Mouse (Mus musculus) limb, embryonic 14.5 days (tissue): Measurements from ENCODE around the gene Zfp839. TPM values are rescaled to one million over a fixed set of nuclear protein-coding genes. Genes with fewer than 3 reads are reported as not detected.

Experiments
- ATAC-seq: fragments of 200-750 bp; cut with Nextera tagmentation; 2 replicates; pipeline ENCODE4 v1.8.0; 2017; ENCODE audit warnings: low read depth, moderate number of reproducible peaks, moderate TSS enrichment; ENCODE audit not compliant: low FRiP score
- DNase-seq: peaks from one replicate; pipeline ENCODE4 v3.0.0-alpha.2; 2015; ENCODE audit warnings: low spot score
- H3K27ac ChIP-seq: fragments of 300-500 bp; sonication (generic); replicated peaks from 2 replicates; pipeline ENCODE4 v1.5.1; 2014; ENCODE audit warnings: low read depth, mild to moderate bottlenecking, low read length, moderate library complexity, mixed read lengths
- H3K27me3 ChIP-seq: fragments of 300-500 bp; sonication (generic); 2 replicates; pipeline ENCODE4 v1.6.1; 2014; ENCODE audit warnings: low read length, mixed read lengths; ENCODE audit not compliant: control insufficient read depth, insufficient read depth
- H3K36me3 ChIP-seq: fragments of 300-500 bp; sonication (generic); 2 replicates; pipeline ENCODE4 v1.6.1; 2014; ENCODE audit warnings: mild to moderate bottlenecking, low read length, moderate library complexity, mixed read lengths; ENCODE audit not compliant: control insufficient read depth, insufficient read depth
- H3K4me1 ChIP-seq: fragments of 300-500 bp; sonication (generic); 2 replicates; pipeline ENCODE4 v1.6.1; 2014; ENCODE audit warnings: antibody characterized with exemption, low read length, mixed read lengths; ENCODE audit not compliant: control insufficient read depth, insufficient read depth
- H3K4me2 ChIP-seq: fragments of 300-500 bp; sonication (generic); replicated peaks from 2 replicates; pipeline ENCODE4 v1.6.1; 2014; ENCODE audit warnings: low read depth, mild to moderate bottlenecking, low read length, moderate library complexity; ENCODE audit not compliant: severe bottlenecking
- H3K4me3 ChIP-seq: fragments of 300-500 bp; sonication (generic); replicated peaks from 2 replicates; pipeline ENCODE4 v1.5.1; 2014; ENCODE audit warnings: low read length
- H3K9ac ChIP-seq: fragments of 300-500 bp; sonication (generic); 2 replicates; pipeline ENCODE4 v1.6.1; 2014; ENCODE audit warnings: mild to moderate bottlenecking, low read depth, low read length, moderate library complexity; ENCODE audit not compliant: severe bottlenecking
- H3K9me3 ChIP-seq: fragments of 300-500 bp; sonication (generic); 2 replicates; pipeline ENCODE4 v1.6.1; 2016; ENCODE audit warnings: low read length; ENCODE audit not compliant: control insufficient read depth
- POLR2A ChIP-seq: fragments of 200-500 bp; IDR thresholded peaks from 2 replicates; pipeline ENCODE4 v1.8.0; 2012; ENCODE audit warnings: inconsistent platforms, mild to moderate bottlenecking, moderate library complexity, borderline replicate concordance; ENCODE audit not compliant: insufficient read depth, insufficient read length; ENCODE audit errors: extremely low read depth
- WGBS: fragments of 180-500 bp; shearing (Covaris S2); extraction: QIAGEN DNeasy Blood & Tissue Kit; methylation state at CpG from one replicate; pipeline ENCODE4 v1.1.7; 2014; 5-methylcytosine and 5-hydroxymethylcytosine counted together
- polyA plus RNA-seq, 2 experiments: library from polyadenylated mRNA; depleted of rRNA in 1 of 2; stranded (reverse) in 1 of 2; unstranded in 1 of 2; fragments of >200 nt; fragmentation: Nextera tagmentation in 1 of 2; extraction: Ambion mirVana in 1 of 2; gene quantifications; 2 replicates each; pipeline versions ENCODE4 v1.2.1 to v1.2.3; 2012 to 2014

Gene Zfp839
- polyA plus RNA-seq, 2 experiments = 3.9 to 10.0 TPM

GRCm38 (mm10) chr12:110864008-110864407 lies 14.0 kb downstream of the Zfp839 start:
- ATAC-seq = no peak
- Histone ChIP-seq H3K4me1 (no peaks in the 10 kb centered on the region), H3K27ac (no peak overlapping the region), H3K4me3 (no peak overlapping the region), H3K36me3 (peaks cover 80% of the 10 kb centered on the region), H3K4me2 (no peak overlapping the region), H3K27me3 (no peaks in the 10 kb centered on the region), H3K9ac (no peak overlapping the region), H3K9me3 (no peaks in the 10 kb centered on the region)
- no peak for TF ChIP-seq POLR2A
- DNase-seq = no peak
- 89% methylated on average over 6 of the region's 6 CpGs for WGBS

GRCm38 (mm10) chr12:110865571-110865970 lies 15.5 kb downstream of the Zfp839 start:
- H3K27ac ChIP-seq = no peak overlapping the region
- DNase-seq (no peak), ATAC-seq (no peak)
- no peak for TF ChIP-seq POLR2A
- peaks cover 87% of the 10 kb centered on the region for H3K36me3 ChIP-seq
- H3K4me1 ChIP-seq = no peaks in the 10 kb centered on the region
- H3K27me3 ChIP-seq = no peaks in the 10 kb centered on the region
- no peak overlapping the region for H3K9ac ChIP-seq
- 86% methylated on average over 5 of the region's 6 CpGs for WGBS
- no peak overlapping the region for H3K4me3 ChIP-seq
- H3K9me3 ChIP-seq = no peaks in the 10 kb centered on the region
- no peak overlapping the region for H3K4me2 ChIP-seq

- ATAC-seq = no peak
These were observed 15.9 kb downstream of the Zfp839 start for GRCm38 (mm10) chr12:110865989-110866388.

GRCm38 (mm10) chr12:110870107-110870506 lies 20.1 kb downstream of the Zfp839 start:
- peaks cover 90% of the 10 kb centered on the region for H3K36me3 ChIP-seq
- H3K9ac ChIP-seq = no peak overlapping the region
- H3K9me3 ChIP-seq = no peaks in the 10 kb centered on the region
- no peaks in the 10 kb centered on the region for H3K27me3 ChIP-seq
- no peak for DNase-seq
- no peak overlapping the region for H3K4me2 ChIP-seq
- H3K4me3 ChIP-seq = no peak overlapping the region
- TF ChIP-seq POLR2A = no peak
- no peak for ATAC-seq
- H3K27ac ChIP-seq = no peak overlapping the region
- WGBS = 91% methylated on average over 4 of the region's 4 CpGs
- no peaks in the 10 kb centered on the region for H3K4me1 ChIP-seq

More at GRCm38 (mm10) chr12:110865989-110866388, 15.9 kb downstream of the Zfp839 start:
- H3K4me1 ChIP-seq = no peaks in the 10 kb centered on the region
- peaks cover 88% of the 10 kb centered on the region for H3K36me3 ChIP-seq
- no peak overlapping the region for H3K9ac ChIP-seq
- H3K9me3 ChIP-seq = no peaks in the 10 kb centered on the region
- no peak overlapping the region for H3K4me3 ChIP-seq
- no peak for DNase-seq
- no peaks in the 10 kb centered on the region for H3K27me3 ChIP-seq
- TF ChIP-seq POLR2A = no peak
- no peak overlapping the region for H3K27ac ChIP-seq
- WGBS = 91% methylated on average over 10 of the region's 10 CpGs
- H3K4me2 ChIP-seq = no peak overlapping the region

- H3K36me3 ChIP-seq = peaks cover 89% of the 10 kb centered on the region
- no peaks in the 10 kb centered on the region for H3K9me3 ChIP-seq
- no peak overlapping the region for H3K27ac ChIP-seq
- H3K9ac ChIP-seq = no peak overlapping the region
- TF ChIP-seq POLR2A = no peak
- 94% methylated on average over 5 of the region's 5 CpGs for WGBS
- no peaks in the 10 kb centered on the region for H3K27me3 ChIP-seq
- DNase-seq = no peak
- no peak overlapping the region for H3K4me3 ChIP-seq
- H3K4me1 ChIP-seq = no peaks in the 10 kb centered on the region
- no peak overlapping the region for H3K4me2 ChIP-seq
- no peak for ATAC-seq
These were observed 21.2 kb downstream of the Zfp839 start for GRCm38 (mm10) chr12:110871247-110871646.

GRCm38 (mm10) chr12:110875351-110875750 lies 25.3 kb downstream of the Zfp839 start:
- no peaks in the 10 kb centered on the region for H3K4me1 ChIP-seq
- TF ChIP-seq POLR2A = no peak
- WGBS = 88% methylated on average over 2 of the region's 2 CpGs
- H3K9me3 ChIP-seq = no peaks in the 10 kb centered on the region
- no peak overlapping the region for H3K4me3 ChIP-seq
- no peak overlapping the region for H3K4me2 ChIP-seq
- ATAC-seq = no peak
- H3K27me3 ChIP-seq = no peaks in the 10 kb centered on the region
- H3K27ac ChIP-seq = no peak overlapping the region
- no peak overlapping the region for H3K9ac ChIP-seq
- DNase-seq = no peak
- peaks cover 83% of the 10 kb centered on the region for H3K36me3 ChIP-seq
